Mouse (Mus musculus) liver, embryonic 14.5 days (tissue): ENCODE data around the gene Gm17428.

Source experiments
- CTCF ChIP-seq: IDR thresholded peaks from 2 replicates; pipeline ENCODE4 v1.5.1; 2016; ENCODE audit warnings: antibody characterized with exemption, low read depth, control low read depth
- EP300 ChIP-seq: IDR thresholded peaks from 2 replicates; pipeline ENCODE4 v1.6.1; 2016; ENCODE audit warnings: antibody characterized with exemption, low read depth

GRCm38 (mm10) chr14:54966320-54966977 lies 10.3 kb upstream of the Gm17428 start, which contains the start of gene Myh6:
- TF ChIP-seq CTCF (no peak), EP300 (no peak)
